Mouse (Mus musculus) lung, adult 2 months (tissue): Measurements from ENCODE around the gene Ldlrad3. TPM values are rescaled to one million over a fixed set of nuclear protein-coding genes. Genes with fewer than 3 reads are reported as not detected.

Experiments used
- DNase-seq: peaks from one replicate; pipeline ENCODE4 v3.0.0; 2022
- H3K4me1 ChIP-seq: fragments of 200-500 bp; 2 replicates; pipeline ENCODE4 v1.6.1; 2011; ENCODE audit warnings: low read length; ENCODE audit not compliant: control insufficient read depth, insufficient read depth
- H3K4me3 ChIP-seq: fragments of 200-500 bp; replicated peaks from 2 replicates; pipeline ENCODE3; 2011; ENCODE audit warnings: low read depth, mild to moderate bottlenecking, control low read depth, low read length; ENCODE audit errors: extremely low read depth
- CTCF ChIP-seq: fragments of 200-500 bp; IDR thresholded peaks from 2 replicates; pipeline ENCODE4 v1.5.1; 2011; ENCODE audit warnings: mild to moderate bottlenecking, low read length, control low read depth; ENCODE audit not compliant: insufficient read depth
- POLR2A ChIP-seq: fragments of 200-500 bp; IDR thresholded peaks from 2 replicates; pipeline ENCODE4 v1.6.1; 2011; ENCODE audit warnings: low read depth, mild to moderate bottlenecking, control low read depth, low read length, borderline replicate concordance; ENCODE audit errors: extremely low read depth
- WGBS: fragments of 180-500 bp; shearing (Covaris S2); methylation state at CpG from one replicate; pipeline ENCODE4 v1.1.7; 2018; 5-methylcytosine and 5-hydroxymethylcytosine counted together
- polyA plus RNA-seq: library from polyadenylated mRNA; depleted of rRNA; stranded (reverse); fragments of >200 nt; gene quantifications from 2 replicates; pipeline ENCODE4 v1.2.3, GENCODE M21; 2012; rRNA removed

Gene Ldlrad3
- polyA plus RNA-seq, 1 experiment, result 14.6 TPM

DNA sequence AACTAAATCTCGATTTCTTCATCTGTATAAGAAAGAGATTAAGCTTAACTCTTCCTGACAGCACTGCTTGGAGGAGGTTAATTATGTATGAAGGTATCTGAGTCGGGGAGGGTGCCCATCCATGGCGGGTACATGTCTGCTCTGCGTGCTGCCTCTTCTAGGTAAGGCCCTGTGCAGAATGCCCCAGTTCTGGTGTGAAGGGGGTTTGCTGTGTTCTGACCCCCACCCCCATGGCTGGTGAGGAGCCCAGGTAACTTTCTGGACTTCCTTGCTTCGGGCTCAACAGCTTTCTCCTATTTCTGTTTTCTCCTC, 279.9 kb downstream of the Ldlrad3 start:
- TF ChIP-seq CTCF (no peak), POLR2A (no peak)
- Histone ChIP-seq H3K4me3 (no peak overlapping the region), H3K4me1 (no peaks in the 10 kb centered on the region)
- DNase-seq, result no peak
- WGBS, result 63% methylated on average over 5 of the region's 5 CpGs

DNA sequence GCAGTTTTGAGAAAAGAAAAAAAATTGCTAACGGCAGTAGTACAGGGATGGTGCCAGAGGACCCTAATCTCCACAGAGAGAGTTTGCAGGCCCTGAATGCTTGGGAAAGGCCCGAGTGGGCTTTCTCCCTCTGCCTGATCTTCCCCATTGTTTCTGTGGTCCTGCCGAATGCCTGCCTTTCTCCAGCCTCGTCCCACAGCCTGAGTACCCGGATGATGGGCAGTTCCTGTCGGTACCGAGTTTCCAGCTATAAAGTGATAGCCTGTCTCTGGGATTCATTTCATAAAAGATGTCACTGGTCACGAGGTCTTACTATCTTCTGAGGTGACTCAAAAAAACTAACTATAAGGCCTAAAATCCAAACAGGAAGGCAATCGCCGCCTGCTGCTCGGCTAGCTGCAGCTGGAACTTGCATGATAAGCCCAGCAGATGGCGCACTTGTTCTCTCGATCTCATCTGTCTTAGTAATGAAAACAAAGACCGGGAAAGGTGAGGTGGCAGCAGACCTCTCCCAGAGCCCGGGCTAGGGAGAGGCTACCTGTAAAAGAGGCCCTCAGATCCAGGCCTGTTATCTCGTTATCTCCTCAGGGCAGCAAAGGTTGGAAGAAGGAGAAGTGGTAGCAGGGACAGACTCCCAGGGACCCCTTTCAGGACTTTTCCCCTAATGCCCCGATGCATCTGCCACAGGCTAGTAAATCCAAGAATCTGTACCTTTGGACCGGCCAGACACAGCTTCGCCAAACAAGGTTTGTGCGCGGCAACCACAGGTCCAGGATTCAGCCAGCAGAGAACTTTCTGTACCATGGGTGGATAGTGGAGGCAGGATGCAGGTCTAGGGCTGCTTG, 280.4 kb downstream of the Ldlrad3 start:
- DNase-seq, result peak; percentile 75

DNA sequence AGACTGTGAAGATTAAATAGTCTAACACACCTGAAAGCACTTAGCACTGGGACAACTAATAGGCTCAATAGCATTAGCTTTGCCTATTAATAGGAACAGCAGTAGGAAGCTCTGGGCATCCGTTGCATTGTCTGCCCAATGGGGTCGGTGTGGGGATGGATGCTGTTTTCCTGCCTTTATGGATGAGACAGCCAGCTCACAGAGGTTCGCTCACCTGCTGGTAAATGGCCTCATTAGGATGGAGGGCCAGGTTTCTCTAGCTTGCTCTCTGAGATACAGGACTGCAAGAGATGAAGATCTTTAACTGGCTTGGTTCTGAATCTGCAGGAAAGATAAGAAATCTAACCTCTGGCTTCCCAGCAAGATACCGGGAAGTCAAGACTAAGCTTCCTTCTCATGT, 284.0 kb downstream of the Ldlrad3 start:
- Histone ChIP-seq H3K4me3 (no peak overlapping the region), H3K4me1 (no peaks in the 10 kb centered on the region; the same call in 1 of the 2 replicates)
- no peak for TF ChIP-seq CTCF
- TF ChIP-seq POLR2A, result no peak
- 75% methylated on average over 4 of the region's 4 CpGs for WGBS
- no peak for DNase-seq

More for the DNA sequence above, 280.4 kb downstream of the Ldlrad3 start:
- no peak overlapping the region for H3K4me3 ChIP-seq
- WGBS, result 25% methylated on average over 21 of the region's 21 CpGs
- TF ChIP-seq CTCF (peak; percentile 87), POLR2A (no peak)
- H3K4me1 ChIP-seq, result no peaks in the 10 kb centered on the region

Other genes with a start within 250 kb of the Ldlrad3 start
- 26.9 and 34.2 TPM in 2 replicates for gene Trim44, start 221.4 kb upstream of the Ldlrad3 start, polyA plus RNA-seq